Mouse (Mus musculus): ENCODE results near the gene Gtdc1.

GRCm38 (mm10) chr2:44804497-44804896 lies 123.0 kb downstream of the Gtdc1 start:
- TF ChIP-seq CTCF (conservative IDR thresholded peaks at IDR 0.05; ENCODE audit: insufficient read depth, insufficient read length, low read depth, low read length) (no peak), POLR2A (IDR thresholded peaks at IDR 0.05; ENCODE audit: low read depth, low read length) (no peak)
